Mouse (Mus musculus) naive thymus-derived CD4-positive, alpha-beta T cell, adult 2 months (primary cell): Measurements from ENCODE around the gene Man2b2.

Source experiments
- DNase-seq: peaks from one replicate; pipeline ENCODE4 v3.0.0-alpha.2; 2011; ENCODE audit warnings: low read depth

Gene Man2b2

DNA sequence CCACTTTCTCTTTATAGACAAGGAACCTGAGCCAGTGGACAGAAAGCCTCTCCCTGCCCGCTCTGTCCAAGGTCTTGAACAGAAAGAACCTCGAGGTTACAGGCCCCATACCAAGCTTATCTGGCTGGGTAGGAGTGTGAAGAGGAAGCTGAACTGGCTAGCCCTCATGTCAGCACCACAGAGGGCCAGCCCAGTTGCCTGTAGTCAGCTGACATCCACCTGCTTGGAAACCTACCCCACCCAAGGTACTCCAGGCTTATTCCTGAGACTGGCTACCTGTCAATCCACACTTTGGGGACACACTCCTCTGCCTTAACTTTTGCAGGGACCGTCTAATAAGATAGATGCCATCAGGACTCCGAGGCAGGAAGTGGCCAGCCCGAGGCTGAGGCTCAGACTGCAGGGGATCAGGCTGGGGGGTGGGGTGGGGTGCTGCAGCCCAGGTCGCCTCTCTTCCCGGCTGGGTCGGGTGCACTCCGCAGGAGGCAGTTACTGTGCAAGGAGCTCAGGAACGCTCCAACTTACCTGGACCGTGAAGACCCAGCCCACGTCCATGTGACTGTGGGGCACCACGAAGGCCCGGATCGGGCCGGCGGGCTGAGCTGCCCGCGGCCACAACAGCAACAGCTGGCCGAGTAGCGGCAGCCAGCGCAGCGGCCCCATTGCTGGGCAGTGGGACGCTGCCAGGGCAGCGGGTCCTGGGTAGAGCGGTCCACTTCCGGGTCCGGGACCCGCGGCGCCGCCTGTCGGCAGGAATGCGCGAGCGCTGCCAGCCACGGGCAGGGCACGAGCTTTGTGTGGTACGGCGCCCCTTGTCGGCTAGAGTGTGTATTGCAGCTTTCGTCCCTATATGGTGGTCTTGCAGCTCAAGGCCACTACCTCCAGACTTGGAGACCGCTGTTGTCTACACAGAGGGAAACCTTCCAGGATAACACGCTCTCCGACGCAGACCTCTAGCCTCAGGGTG lies at the start of gene Man2b2:
TSS of gene Man2b2 (minus strand) at position 741 of the 967 bp plus-strand sequence.
- peak; percentile 94 for DNase-seq

- DNase-seq: no peak
Measured at GRCm38 (mm10) chr5:36878801-36879200, 48.3 kb upstream of the Man2b2 start.

DNA sequence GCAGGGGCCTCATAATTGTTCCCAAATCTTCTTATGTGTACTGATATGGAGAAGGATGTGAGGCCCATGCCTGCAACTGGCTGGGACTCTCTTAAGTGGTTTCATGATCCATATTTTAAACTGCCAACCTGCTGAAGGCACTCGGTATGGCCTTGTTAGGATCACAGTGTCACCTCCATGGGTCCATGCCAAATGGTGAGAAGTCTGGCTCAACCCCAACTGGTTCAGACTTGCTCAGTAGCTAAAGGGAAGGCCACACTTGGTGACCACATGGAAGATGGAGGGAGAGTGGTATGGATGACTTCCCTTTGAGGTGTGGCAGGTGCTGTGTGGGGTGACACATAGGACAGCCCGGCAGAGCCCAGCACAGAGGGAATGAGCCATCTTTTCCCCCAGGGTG lies 47.2 kb upstream of the Man2b2 start:
- DNase-seq: no peak

DNA sequence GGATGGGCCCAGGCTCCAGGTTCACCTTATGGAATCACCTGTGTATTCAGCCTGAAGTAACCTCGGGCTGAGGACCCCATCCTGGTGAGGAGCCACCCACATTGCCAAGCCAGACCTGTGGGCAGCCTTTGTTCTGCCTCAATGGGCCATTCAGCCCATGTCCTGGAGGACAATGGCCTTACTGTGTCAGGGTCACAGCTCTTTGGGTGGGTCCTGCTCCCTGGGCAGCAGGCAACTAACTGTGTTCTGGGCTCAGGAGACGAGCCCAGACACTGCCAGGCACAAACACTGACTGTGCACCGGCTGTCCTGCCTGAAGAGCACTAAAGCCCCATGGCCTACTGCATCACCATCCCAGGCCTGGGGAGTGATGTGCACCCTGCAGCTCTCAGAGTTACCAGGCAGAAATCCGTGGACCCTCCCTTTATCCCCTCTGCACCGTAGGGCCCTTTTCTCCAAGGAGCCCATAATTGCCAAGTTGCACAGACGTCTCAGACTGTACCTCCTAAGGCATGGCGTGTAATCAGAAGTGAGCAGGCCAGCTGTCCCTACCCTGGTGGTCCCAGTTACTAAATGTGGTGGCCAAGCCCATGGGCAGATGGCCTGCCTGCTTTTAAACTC lies 46.4 kb upstream of the Man2b2 start:
- DNase-seq: no peak

- DNase-seq: no peak
Measured at GRCm38 (mm10) chr5:36875956-36876355, 45.5 kb upstream of the Man2b2 start.

DNA sequence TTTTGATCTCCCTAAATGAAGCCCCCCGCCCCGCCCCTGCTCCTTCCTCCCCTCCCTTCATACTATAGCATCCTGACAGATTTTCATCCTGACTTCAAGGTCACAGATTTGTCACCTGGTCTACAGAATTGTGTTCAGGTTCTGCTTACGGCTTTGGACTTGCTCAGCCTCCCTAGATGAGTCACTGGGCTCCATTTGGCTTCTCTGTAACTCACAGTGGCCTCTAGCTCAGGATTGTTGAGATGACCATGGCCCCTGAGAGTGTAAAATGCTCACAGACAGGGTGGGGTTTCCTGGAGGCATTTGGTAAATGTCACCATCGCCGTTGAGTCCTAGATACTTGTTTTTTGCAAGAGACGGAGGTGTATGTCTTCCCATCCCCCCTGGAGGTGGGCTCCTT lies 40.5 kb upstream of the Man2b2 start:
- DNase-seq: no peak

DNA sequence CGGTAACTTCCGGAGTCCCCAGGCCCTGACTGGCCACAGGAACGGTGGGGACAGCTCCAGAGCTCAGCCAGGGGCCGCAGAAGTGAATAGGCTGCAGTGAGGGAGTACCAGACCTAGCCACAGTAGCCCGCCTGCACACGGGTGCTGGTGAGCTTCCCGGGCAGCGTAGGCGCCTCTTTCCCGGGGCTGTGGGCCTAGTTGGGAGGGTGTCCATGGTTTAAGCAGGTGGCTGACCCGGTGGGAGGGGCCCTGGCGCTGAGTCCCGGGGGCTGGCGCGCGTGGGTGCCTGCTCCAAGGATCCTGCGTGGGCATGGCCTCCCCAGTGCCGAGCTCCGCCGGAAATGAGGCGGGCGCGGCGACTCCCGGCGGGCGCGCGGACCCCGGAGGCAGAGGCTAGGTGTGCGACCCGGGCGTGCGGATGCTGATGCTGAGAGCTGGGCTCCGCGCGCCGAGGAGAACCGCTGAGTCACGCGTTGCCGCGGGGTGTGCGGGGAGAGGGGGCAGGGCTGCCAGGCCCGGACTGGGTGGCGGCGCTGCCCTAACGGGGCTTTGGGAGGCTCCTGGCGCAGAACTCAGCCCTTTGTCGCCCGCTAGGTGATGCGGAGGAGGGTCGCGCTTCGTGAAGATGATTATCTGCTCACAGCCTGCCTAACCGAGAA lies 39.3 kb upstream of the Man2b2 start:
- DNase-seq: no peak

DNA sequence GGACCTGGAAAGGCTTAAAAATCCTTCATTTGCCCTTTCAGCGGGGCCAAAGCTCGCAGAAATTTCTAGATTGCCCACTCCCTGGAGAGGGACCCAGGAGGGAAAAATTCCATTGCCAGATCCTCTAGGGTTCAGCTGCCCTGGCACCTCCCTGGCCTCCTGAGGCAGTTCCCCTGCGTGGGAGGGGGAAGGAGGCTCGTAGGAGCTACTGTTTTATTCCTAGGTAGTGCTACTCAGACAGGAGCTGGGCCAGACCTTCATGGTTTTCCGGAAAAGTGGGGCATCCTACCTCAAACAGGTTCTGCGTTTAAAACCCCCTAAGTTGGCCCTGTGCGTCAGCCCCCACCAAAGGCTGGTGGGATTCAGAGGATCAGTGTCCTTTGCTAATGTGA lies 38.7 kb upstream of the Man2b2 start:
- no peak for DNase-seq

GRCm38 (mm10) chr5:36868266-36869090 lies 38.0 kb upstream of the Man2b2 start, which contains the start of gene Ppp2r2c:
Ppp2r2c (plus strand) TSS chr5:36868513.
- DNase-seq: no peak

- no peak for DNase-seq
Measured at GRCm38 (mm10) chr5:36867561-36867960, 37.1 kb upstream of the Man2b2 start.

GRCm38 (mm10) chr5:36866701-36867250 lies 36.3 kb upstream of the Man2b2 start:
- no peak for DNase-seq

- peak; percentile 10 for DNase-seq
Measured at GRCm38 (mm10) chr5:36861084-36861483, 30.6 kb upstream of the Man2b2 start.

GRCm38 (mm10) chr5:36857546-36857945 lies 27.1 kb upstream of the Man2b2 start:
- DNase-seq: no peak

- DNase-seq: no peak
Measured at GRCm38 (mm10) chr5:36856529-36856928, 26.1 kb upstream of the Man2b2 start.

DNA sequence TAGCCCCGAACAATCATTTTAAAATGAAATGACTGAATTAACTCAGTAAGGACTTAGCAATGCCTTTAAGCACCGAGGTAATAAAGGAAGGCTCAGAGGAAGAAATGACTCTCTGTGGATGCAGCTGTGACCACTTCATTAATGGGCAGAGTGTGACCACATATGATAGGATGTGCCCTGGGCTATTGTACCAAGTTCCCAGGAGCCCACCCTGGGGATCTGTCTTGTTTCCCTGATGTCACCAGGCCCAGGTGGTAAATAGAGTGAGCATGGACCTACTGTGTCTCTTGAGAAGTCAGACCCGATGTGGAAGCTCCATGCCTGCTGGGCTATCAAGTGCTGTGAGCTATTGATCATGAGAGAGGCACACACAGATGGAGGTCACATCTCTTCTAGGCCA lies 24.7 kb upstream of the Man2b2 start:
- DNase-seq: no peak

DNA sequence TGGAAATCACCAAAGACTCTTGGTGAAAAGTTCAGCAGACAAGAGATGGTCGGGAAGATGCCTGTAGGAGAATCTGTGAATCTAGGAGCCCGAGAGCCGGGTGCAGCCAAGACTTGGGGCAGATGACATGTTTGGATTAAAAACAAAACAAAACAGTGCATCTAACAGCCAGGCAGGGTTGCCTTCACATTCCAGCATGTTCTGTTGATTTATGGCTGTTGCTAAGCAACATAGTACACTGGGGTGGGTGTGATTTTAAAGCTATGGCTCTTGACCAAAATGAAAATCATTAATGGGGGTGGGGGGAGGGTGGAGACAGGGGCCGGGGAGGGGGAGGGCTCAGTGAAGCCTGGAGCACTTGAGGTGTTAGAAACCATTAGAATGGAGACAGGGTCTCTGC lies 21.1 kb upstream of the Man2b2 start:
- no peak for DNase-seq

DNA sequence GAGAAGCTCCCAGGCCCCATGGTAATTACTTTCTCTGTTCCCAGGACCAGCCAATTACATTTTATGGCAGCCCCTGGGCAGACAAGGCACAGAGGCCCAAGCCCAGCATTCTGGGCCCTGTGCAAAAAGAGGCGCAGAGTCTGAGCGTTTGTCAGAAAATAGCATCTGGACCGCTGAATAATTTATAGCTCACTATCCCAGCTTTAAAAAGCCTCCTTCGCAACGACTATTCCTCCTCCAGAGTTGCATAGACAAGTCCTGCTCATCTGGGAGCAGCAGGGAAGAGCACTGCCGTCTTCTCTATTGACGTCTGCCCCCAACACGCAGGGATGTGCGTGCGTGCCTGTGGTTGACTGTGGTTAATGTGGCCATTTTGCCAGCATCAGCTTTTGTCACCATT lies 14.0 kb upstream of the Man2b2 start:
- no peak for DNase-seq

GRCm38 (mm10) chr5:36841701-36842100 lies 11.2 kb upstream of the Man2b2 start:
- no peak for DNase-seq

DNA sequence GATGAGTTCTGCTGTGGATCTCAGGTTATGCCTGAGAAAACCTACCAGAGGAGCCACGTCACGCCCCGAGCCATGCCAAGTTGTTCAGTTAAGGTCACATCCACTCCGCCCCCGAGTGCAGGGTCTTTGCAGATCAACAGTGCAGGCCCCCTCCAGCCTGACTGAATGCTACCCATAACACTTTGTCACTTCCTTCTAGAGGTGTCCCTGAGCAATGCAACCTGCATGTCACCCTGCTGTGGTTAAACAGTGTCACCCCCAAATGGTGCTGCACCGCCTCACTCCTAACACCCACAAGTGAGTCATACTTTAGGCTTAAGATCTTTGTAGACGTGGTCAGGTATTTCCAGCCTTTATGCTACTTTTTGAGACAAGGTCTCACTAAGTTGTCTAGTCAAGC lies 9.6 kb upstream of the Man2b2 start:
- DNase-seq: no peak

DNA sequence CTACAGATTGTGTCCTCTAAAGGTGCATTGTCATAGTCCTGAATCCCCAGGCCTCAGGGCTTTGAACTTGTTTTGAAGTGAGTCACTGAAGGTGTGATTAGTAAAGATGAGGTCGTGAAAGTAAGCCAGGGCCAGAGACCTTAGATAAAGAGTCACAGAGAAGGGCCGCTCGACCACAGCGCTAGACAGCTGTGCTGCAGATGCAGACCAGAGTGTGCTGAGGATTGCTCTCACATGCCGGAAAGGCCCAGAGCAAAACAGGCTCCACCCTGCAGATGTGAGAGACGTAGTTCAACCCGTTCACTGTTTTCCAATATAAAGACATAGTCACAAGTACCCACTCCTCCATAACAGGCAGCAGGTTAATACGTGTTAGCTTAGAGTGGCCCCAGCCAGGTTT lies 9.1 kb upstream of the Man2b2 start:
- no peak for DNase-seq

DNA sequence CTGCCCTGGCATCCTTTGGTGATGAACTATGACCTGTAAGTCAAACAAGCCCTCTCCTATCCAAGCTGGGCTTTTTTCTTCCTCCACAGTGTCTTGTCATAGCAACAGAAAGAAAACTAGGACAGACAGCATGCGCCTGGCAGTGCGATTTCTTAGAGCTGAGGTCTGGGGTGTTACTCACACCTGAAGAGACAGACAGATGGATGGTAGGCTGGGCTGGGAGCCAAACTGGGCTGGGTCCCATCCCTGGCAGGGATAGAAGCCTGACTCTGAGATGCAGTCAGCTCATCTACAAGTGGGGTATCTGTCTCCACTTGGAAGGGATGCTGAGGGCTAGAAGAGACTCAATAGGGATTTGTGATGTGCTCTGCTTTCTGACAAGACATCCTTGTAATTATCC lies 8.6 kb upstream of the Man2b2 start:
- DNase-seq: no peak

DNA sequence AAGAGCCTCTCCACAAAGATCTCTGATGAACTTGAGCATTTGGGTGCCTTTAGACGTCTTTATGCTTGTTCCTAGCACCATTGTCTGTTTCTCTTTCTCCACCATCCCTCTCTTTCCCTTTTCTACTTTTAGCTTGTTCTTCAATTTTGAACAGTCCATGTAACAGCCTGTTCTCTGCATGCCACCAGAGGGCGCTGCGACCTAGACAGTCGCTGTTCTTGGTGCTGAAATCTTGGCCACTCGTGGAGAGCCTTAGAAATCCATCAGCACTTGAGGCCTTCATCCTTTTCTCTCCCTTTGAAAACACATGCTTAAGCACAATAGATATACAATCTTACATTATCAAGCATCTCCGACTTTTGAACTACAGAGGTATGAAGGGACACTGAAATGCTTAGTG lies 5.5 kb upstream of the Man2b2 start:
- DNase-seq: peak; percentile 79
